Mouse (Mus musculus) small intestine, adult 10 weeks (tissue): ENCODE data around the gene Cryaa. TPM values are rescaled to one million over a fixed set of nuclear protein-coding genes. Genes with fewer than 3 reads are reported as not detected.

ENCODE experiments used
- polyA plus RNA-seq: library from polyadenylated mRNA; stranded (reverse); fragments of 350-450 nt; fragmentation: Illumina TruSeq; extraction: RNeasy Lipid Tissue Mini Kit (QIAGEN cat#74804); gene quantifications from one replicate; pipeline ENCODE4 v1.2.3, GENCODE M21; 2014; ENCODE audit warnings: low replicate concordance

Gene Cryaa
- polyA plus RNA-seq: not detected

GRCm38 (mm10) chr17:31677507-31677906, at the start of gene Cryaa:
Gene Cryaa (plus strand): TSS chr17:31677807.

GRCm38 (mm10) chr17:31636942-31637811, 40.4 kb upstream of the Cryaa start, which contains the start of gene Cbs:
Gene Cbs (minus strand): TSS chr17:31637238.

GRCm38 (mm10) chr17:31658468-31659185, 19.0 kb upstream of the Cryaa start, which contains the start of gene U2af1:
Gene U2af1 (minus strand): TSS chr17:31658892.

Other genes with a start within 250 kb of the Cryaa start
- 2.3 TPM for gene Wdr4, start 157.8 kb upstream of the Cryaa start, polyA plus RNA-seq
- gene Ndufv3, start 157.7 kb upstream of the Cryaa start, polyA plus RNA-seq: 8.6 TPM
- 3.5 TPM for gene Pknox1, start 113.1 kb upstream of the Cryaa start, polyA plus RNA-seq
- gene Cbs, start 40.6 kb upstream of the Cryaa start, polyA plus RNA-seq: 0.41 TPM
- gene U2af1, start 18.9 kb upstream of the Cryaa start, polyA plus RNA-seq: 48.1 TPM
- gene Sik1, start 178.0 kb downstream of the Cryaa start, polyA plus RNA-seq: 2.4 TPM